Mouse (Mus musculus) midbrain, embryonic 15.5 days (tissue): Measurements from ENCODE around the gene Pts. TPM values are rescaled to one million over a fixed set of nuclear protein-coding genes. Genes with fewer than 3 reads are reported as not detected.

Source experiments
- ATAC-seq: fragments of 200-750 bp; cut with Nextera tagmentation; replicated peaks from 2 replicates; pipeline ENCODE4 v1.8.0; 2017; ENCODE audit warnings: moderate TSS enrichment
- H3K27ac ChIP-seq: fragments of 300-500 bp; sonication (generic); 2 replicates; pipeline ENCODE4 v1.5.1; 2015; ENCODE audit warnings: mild to moderate bottlenecking, inconsistent platforms
- H3K27me3 ChIP-seq: fragments of 300-500 bp; sonication (generic); replicated peaks from 2 replicates; pipeline ENCODE4 v1.6.1; 2015; ENCODE audit warnings: inconsistent platforms
- H3K36me3 ChIP-seq: fragments of 300-500 bp; sonication (generic); replicated peaks from 2 replicates; pipeline ENCODE4 v1.6.1; 2015; ENCODE audit warnings: inconsistent platforms
- H3K4me1 ChIP-seq: fragments of 300-500 bp; sonication (generic); 2 replicates; pipeline ENCODE4 v1.6.1; 2015; ENCODE audit warnings: inconsistent platforms
- H3K4me2 ChIP-seq: fragments of 300-500 bp; sonication (generic); 2 replicates; pipeline ENCODE4 v1.6.1; 2015; ENCODE audit warnings: inconsistent platforms, mild to moderate bottlenecking, moderate library complexity
- H3K4me3 ChIP-seq: fragments of 300-500 bp; sonication (generic); 2 replicates; pipeline ENCODE4 v1.5.1; 2015; ENCODE audit warnings: mild to moderate bottlenecking, inconsistent platforms
- H3K9ac ChIP-seq: fragments of 300-500 bp; sonication (generic); 2 replicates; pipeline ENCODE4 v1.6.1; 2015; ENCODE audit warnings: mild to moderate bottlenecking, inconsistent platforms
- H3K9me3 ChIP-seq: fragments of 300-500 bp; sonication (generic); 2 replicates; pipeline ENCODE4 v1.6.1; 2016; ENCODE audit warnings: inconsistent platforms
- WGBS: fragments of 180-500 bp; shearing (Covaris S2); methylation state at CpG from one replicate; pipeline ENCODE4 v1.1.7; 2015; ENCODE audit warnings: mixed read lengths; 5-methylcytosine and 5-hydroxymethylcytosine counted together
- polyA plus RNA-seq: library from polyadenylated mRNA; unstranded; fragments of >200 nt; fragmentation: Nextera tagmentation; extraction: Ambion mirVana; gene quantifications from 2 replicates; pipeline ENCODE4 v1.2.1, GENCODE M21; 2015

The Pts gene
- polyA plus RNA-seq, 1 experiment from 2014 or later: 111 TPM

DNA sequence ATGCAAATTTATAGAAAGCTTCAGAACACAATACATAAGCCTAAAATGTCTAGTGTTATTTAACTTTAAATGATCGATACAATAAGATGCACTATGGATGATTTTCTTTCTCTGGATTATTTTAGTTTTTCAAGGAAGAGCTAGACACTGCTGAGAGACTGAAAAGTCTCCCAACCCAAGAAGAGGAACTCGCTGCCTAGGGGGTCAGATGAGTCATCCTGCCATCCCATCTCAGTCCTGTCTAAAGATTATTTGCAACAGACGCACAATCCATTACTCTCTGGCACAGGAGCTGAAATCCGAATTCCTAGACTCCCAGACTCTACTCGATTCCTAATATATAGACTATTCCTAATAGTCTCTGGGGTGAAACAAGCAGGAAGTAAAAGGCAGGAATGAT lies 23.7 kb upstream of the Pts start:
- Histone ChIP-seq H3K9me3 (no peaks in the 10 kb centered on the region), H3K4me1 (peaks cover 16% of the 10 kb centered on the region), H3K27me3 (no peaks in the 10 kb centered on the region), H3K36me3 (no peaks in the 10 kb centered on the region), H3K4me2 (no peak overlapping the region), H3K9ac (no peak overlapping the region), H3K4me3 (no peak overlapping the region), H3K27ac (no peak overlapping the region)
- 88% methylated on average over 5 of the region's 5 CpGs for WGBS
- no peak for ATAC-seq

DNA sequence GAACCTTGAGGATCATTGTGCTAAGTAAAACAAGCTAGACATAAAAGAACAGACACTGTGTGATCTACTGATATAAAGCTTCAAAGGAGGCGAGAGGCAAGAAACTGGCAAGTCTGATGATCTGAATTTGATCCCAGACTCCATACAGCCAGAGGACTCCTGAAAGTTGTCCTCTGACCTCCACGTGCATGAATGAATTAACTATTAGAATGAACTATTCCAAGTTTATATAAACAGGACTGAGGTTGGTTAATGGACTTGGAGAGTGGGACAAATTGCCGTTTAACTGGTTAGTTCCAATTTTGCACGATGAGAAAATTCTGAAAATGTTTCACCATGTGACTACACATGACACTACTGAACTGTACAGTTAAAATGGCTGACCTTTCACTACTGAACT lies 20.4 kb upstream of the Pts start:
- Histone ChIP-seq H3K9ac (no peak overlapping the region), H3K27ac (no peak overlapping the region), H3K4me1 (peaks cover 3% of the 10 kb centered on the region; the same call in 1 of the 2 replicates), H3K36me3 (no peaks in the 10 kb centered on the region), H3K27me3 (no peaks in the 10 kb centered on the region), H3K4me3 (no peak overlapping the region), H3K4me2 (no peak overlapping the region), H3K9me3 (no peaks in the 10 kb centered on the region)
- ATAC-seq: no peak
- 89% methylated on average over 4 of the region's 4 CpGs for WGBS

DNA sequence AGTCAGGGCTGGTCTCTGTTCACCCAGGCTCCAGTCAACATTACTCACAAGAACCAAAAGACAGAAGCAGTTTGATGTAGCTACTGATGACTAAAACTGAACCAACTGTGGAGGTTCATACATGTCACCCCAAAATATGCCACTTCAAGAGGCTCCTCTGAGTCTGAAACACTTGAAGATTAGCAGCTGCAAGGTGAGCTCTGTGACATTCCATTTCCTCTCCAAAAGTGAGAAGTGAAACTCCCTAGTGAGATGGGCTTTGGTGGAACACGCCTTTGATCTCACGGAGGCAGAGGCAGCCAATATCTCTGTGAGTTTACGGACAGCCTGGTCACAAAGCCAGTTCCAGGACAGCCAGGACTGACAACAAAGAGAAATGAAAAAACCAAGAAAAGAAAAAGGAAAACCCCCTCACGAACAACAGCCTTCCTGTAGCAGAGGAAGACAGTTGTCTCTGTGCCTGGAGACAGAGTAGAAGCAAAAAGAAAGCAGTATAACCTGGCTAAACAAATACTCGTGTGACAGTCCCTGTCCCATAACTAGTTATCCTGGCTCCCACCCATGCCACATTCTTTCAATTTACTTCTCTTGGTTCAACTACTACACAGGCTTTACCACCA lies 19.4 kb upstream of the Pts start:
- H3K9ac ChIP-seq: no peak overlapping the region
- H3K27me3 ChIP-seq: no peaks in the 10 kb centered on the region
- no peak for ATAC-seq
- H3K4me1 ChIP-seq: no peaks in the 10 kb centered on the region
- no peak overlapping the region for H3K4me3 ChIP-seq
- H3K36me3 ChIP-seq: no peaks in the 10 kb centered on the region
- no peaks in the 10 kb centered on the region for H3K9me3 ChIP-seq
- no peak overlapping the region for H3K27ac ChIP-seq
- H3K4me2 ChIP-seq: no peak overlapping the region
- 59% methylated on average over 5 of the region's 5 CpGs for WGBS

DNA sequence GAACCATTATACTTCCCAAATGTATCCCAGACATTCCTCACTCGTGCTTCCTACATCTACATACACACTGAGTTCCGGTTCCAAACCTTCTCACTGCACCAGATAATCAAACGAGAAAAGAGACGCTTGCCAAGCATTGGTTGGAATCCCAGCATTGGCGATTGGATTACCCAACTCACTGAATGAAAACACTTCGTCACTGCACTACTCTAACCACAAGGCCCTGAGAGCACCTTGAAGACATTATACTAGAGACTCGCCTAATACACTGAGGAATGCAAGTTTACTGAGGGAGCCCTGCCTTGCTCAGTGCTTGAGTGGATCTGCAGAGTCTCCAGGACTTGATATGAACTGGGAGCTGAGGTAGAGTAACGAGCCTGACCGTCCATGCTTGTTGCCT lies 13.9 kb upstream of the Pts start:
- no peak overlapping the region for H3K4me3 ChIP-seq
- H3K4me1 ChIP-seq: no peaks in the 10 kb centered on the region
- no peak overlapping the region for H3K4me2 ChIP-seq
- H3K27me3 ChIP-seq: no peaks in the 10 kb centered on the region
- ATAC-seq: no peak
- no peak overlapping the region for H3K9ac ChIP-seq
- 78% methylated on average over 9 of the region's 9 CpGs for WGBS
- no peaks in the 10 kb centered on the region for H3K9me3 ChIP-seq
- no peak overlapping the region for H3K27ac ChIP-seq
- H3K36me3 ChIP-seq: no peaks in the 10 kb centered on the region

DNA sequence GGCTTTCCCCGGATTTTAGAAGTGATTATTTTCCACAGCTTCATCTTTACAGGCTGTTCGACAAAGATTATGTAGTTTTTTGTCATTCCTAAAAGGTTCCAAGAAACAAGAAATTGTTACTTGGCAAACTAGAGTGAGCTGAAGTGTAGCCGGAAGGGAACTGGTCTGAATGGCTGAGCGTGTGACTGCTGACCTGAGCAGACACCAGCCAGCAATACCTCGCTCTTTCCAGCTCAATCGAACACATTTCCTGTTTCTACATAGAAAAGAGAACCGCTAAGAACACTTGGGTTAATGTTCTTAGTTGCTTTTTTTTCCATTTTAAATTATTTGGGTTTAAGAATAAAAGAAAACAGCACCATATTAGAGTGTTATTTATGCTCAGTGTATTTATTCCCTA lies 11.6 kb upstream of the Pts start:
- Histone ChIP-seq H3K4me2 (no peak overlapping the region), H3K36me3 (no peaks in the 10 kb centered on the region), H3K9me3 (no peaks in the 10 kb centered on the region), H3K4me1 (no peaks in the 10 kb centered on the region), H3K9ac (no peak overlapping the region), H3K27me3 (no peaks in the 10 kb centered on the region), H3K4me3 (no peak overlapping the region), H3K27ac (no peak overlapping the region)
- WGBS: 74% methylated on average over 7 of the region's 7 CpGs
- no peak for ATAC-seq

DNA sequence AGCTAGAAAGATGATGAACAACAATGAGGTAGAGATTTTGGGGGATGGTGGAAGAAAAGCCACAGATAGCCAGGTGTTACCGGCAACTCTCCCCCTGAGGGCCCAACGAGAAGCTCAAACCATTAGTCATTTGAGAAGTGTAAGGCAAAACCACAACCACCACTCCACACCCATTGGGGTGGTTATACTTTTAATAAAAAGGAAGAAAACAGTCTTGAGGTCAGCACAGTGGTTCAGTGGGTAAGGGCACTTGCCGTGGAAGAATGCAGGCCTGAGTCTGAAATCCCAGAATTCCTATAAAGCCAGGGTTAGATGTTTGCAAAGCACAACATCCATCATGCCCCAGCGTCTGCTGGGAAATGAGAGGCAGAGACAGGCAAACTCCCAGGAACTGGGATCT lies 8.8 kb upstream of the Pts start:
- no peaks in the 10 kb centered on the region for H3K36me3 ChIP-seq
- no peak overlapping the region for H3K4me3 ChIP-seq
- H3K27ac ChIP-seq: no peak overlapping the region
- H3K9me3 ChIP-seq: no peaks in the 10 kb centered on the region
- no peaks in the 10 kb centered on the region for H3K4me1 ChIP-seq
- H3K27me3 ChIP-seq: no peaks in the 10 kb centered on the region
- no peak overlapping the region for H3K9ac ChIP-seq
- 81% methylated on average over 4 of the region's 4 CpGs for WGBS
- H3K4me2 ChIP-seq: no peak overlapping the region
- ATAC-seq: no peak

DNA sequence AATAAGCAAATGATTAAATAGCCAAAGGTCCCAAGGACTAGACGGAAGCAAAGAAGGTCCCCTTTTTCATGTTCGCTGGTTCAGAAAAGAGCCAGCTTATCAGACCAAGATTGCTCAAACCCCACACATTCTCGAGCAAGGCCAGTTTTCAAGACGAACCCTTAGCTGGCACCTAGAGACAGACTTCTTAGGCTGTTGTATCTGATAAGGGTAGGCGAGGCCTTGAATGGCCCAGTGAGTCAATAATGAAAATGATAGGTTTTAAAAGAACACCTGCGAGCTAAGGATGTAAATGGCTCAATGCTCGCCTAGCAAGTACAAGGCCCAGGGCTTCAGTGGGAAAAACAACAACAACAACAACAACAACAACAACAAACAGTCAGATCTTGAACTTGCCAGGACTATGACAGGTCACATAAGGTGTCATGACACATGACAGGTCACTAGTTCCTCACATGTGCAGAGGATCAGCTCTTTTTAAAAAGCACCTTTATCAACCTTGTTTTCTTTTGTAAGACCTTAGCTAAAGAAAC lies 8.1 kb upstream of the Pts start:
- ATAC-seq: no peak
- Histone ChIP-seq H3K4me1 (no peaks in the 10 kb centered on the region), H3K4me3 (no peak overlapping the region), H3K9ac (no peak overlapping the region), H3K36me3 (no peaks in the 10 kb centered on the region), H3K4me2 (no peak overlapping the region), H3K27ac (no peak overlapping the region), H3K27me3 (no peaks in the 10 kb centered on the region), H3K9me3 (no peaks in the 10 kb centered on the region)
- WGBS: 87% methylated on average over 7 of the region's 7 CpGs

DNA sequence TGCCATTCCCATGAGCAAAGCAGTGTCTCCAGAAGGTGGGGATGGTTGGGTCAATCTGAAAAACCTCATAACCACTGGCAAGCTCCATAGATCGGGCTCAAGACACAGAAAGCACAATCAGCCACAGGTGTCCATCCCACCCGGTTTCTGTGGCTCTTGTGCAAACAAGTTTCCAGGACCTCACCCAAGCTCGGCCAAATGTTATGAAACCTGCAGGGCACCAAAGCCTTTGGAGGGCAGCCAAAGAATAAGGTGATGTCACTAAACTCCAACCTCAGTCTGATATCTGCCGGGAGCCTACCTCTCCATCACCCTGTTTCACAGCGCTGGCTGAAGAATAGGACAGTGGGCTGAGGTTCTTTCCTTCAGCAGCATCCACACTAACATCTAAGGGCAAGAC lies 7.4 kb upstream of the Pts start:
- Histone ChIP-seq H3K9ac (no peak overlapping the region), H3K4me2 (no peak overlapping the region), H3K27me3 (no peaks in the 10 kb centered on the region), H3K36me3 (no peaks in the 10 kb centered on the region), H3K4me1 (no peaks in the 10 kb centered on the region), H3K27ac (no peak overlapping the region), H3K4me3 (no peak overlapping the region), H3K9me3 (no peaks in the 10 kb centered on the region)
- no peak for ATAC-seq
- 87% methylated on average over 5 of the region's 5 CpGs for WGBS

DNA sequence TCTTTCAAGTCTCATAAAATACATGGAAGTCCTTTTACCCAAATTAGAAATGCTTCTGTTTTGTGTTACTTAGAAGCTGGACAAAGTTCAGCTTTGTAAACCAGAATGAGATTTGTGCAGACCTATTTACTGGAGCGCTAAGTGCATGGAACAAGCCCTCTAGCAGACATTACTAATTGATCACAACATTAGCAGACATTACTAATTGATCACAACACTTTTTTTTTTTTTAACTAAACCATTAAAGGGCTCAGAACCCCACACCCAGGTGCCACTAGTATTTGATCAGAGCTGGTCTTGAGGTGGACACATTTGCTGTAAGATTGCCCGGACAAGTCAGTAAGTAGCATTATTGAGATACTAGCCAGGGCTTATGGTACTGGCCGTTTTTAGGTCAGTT lies 5.3 kb upstream of the Pts start:
- Histone ChIP-seq H3K9ac (no peak overlapping the region), H3K27me3 (no peaks in the 10 kb centered on the region), H3K27ac (no peak overlapping the region), H3K4me2 (no peak overlapping the region), H3K9me3 (no peaks in the 10 kb centered on the region), H3K4me1 (no peaks in the 10 kb centered on the region), H3K4me3 (no peak overlapping the region), H3K36me3 (no peaks in the 10 kb centered on the region)
- ATAC-seq: no peak
- WGBS: 79% methylated on average over 3 of the region's 3 CpGs

DNA sequence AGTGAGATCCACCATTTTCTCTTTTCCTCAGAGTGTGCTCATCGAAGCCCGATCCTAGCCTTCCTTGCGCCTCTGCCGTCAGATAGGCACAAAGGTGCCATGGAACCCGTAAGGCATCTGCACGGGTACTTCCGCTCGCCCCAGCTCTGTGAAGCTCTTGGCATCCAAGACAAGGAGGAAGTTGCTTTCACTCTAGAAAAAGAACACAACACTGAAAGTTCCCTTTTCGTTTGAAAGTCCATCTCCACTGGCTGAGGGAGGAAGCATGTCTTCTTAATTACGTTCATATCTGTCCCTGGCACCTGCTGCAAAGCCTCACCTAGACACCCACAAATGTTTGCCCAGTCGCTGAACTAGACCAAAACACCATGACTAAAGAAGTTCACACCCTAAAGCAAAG lies 4.8 kb upstream of the Pts start:
- Histone ChIP-seq H3K4me3 (no peak overlapping the region), H3K9me3 (no peaks in the 10 kb centered on the region), H3K9ac (no peak overlapping the region), H3K36me3 (no peaks in the 10 kb centered on the region), H3K4me2 (no peak overlapping the region), H3K27ac (no peak overlapping the region), H3K4me1 (no peaks in the 10 kb centered on the region), H3K27me3 (no peaks in the 10 kb centered on the region)
- no peak for ATAC-seq
- 82% methylated on average over 11 of the region's 11 CpGs for WGBS

DNA sequence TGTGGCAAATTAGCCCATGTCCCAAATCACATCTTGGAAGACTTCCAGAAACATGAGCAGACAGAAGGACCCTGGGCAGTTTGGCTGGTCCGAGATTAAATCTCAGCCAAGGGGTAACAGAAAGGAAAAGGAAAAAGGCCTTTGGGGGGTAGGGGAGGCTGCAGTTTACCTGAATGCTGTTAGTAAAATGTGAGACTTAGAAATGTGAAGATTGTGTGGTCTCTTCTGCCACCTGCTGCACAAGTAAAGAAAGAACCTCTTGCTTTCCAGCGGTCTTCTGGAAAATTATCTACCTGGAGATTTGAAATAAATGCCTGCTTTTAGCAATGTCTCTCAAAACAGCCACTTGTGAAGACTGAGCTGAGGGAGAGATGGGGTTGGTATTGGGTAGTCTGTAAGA lies 2.4 kb upstream of the Pts start:
- Histone ChIP-seq H3K27ac (no peak overlapping the region), H3K36me3 (no peaks in the 10 kb centered on the region), H3K27me3 (no peaks in the 10 kb centered on the region), H3K4me2 (no peak overlapping the region), H3K9me3 (no peaks in the 10 kb centered on the region), H3K4me1 (peaks cover 15% of the 10 kb centered on the region), H3K4me3 (no peak overlapping the region), H3K9ac (no peak overlapping the region)
- WGBS: 26% methylated on average over 2 of the region's 2 CpGs
- no peak for ATAC-seq

DNA sequence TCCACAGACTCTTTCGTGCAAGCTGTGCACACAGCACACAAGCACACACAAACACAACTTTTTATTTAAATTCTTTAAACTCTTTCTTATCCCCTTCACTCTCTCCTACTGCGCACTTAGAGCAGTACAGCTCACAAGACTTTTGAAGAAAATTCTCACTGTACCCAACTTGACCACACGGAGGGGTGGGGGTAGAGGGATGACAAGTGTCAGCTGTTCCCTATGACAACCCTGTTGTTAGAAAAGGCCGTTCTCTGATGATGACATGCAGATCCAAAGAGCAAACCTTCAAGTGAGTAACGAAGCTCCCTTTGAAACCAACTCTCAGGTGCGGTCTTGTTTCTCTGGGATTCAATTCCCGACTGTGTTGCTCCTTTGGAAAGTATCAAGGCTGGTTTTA lies 664 bp downstream of the Pts start:
- Histone ChIP-seq H3K27me3 (no peaks in the 10 kb centered on the region), H3K9ac (peak overlapping the region; percentile 68), H3K4me3 (peak overlapping the region; percentile 79), H3K4me2 (peak overlapping the region; percentile 63), H3K4me1 (peaks cover 15% of the 10 kb centered on the region), H3K9me3 (no peaks in the 10 kb centered on the region), H3K36me3 (no peaks in the 10 kb centered on the region), H3K27ac (peak overlapping the region; percentile 86; the same call in 1 of the 2 replicates)
- ATAC-seq: peak; percentile 31; the same call in 1 of the 2 replicates
- 44% methylated on average over 7 of the region's 7 CpGs for WGBS

DNA sequence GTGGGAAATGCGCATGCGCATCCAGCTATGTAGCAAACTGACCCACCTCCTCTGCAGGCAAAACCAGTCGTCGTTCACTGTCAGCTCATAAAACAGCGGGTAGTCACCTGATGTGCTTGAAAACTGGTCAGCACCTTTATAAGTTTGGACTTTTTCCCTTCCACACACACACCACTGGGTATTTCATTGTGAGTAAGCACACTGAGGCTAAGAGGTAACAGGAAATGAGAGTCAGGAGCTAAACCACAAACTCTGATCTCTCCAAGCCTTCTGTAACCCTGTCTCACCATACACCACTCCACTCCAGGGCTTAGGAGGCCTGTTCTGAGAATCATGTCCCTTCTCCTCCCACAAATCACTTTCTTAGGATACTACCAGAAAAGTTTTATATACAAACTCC lies 2.9 kb downstream of the Pts start:
- no peak overlapping the region for H3K9ac ChIP-seq

More for the DNA sequence above, 2.9 kb downstream of the Pts start:
- Histone ChIP-seq H3K9me3 (no peaks in the 10 kb centered on the region), H3K4me1 (peaks cover 15% of the 10 kb centered on the region), H3K36me3 (no peaks in the 10 kb centered on the region), H3K4me2 (no peak overlapping the region), H3K27me3 (no peaks in the 10 kb centered on the region), H3K4me3 (no peak overlapping the region), H3K27ac (no peak overlapping the region)
- 85% methylated on average over 5 of the region's 5 CpGs for WGBS
- no peak for ATAC-seq
